ENCODE assay signal across 8 mouse cellular contexts in genomic region chr9:49055333-49056205, GRCm38 (mm10). TPM values are rescaled to one million over a fixed set of nuclear protein-coding genes. Genes with fewer than 3 reads are reported as not detected.
DNase-seq lines count a peak whose midpoint lies in the region; ATAC-seq and TF ChIP-seq lines count a peak whose summit lies in the region.

TSS of gene Zw10 (plus strand) at chr9:49055613.

- CTCF ChIA-PET in Patski (lab: Charles Lee): no interaction called here

- in situ Hi-C loops in Patski (cut with MboI; ENCODE audit: low pct_unique_long_range_greater_than_20kb): loop anchor here (25.0 kb wide), 1 partner anchor 1607 kb away; the partner anchor contains the start of gene Dlat

- peak; percentile 44 for DNase-seq in Patski (ENCODE audit: low read depth, low spot score)
- peak; percentile 95 to 96 for DNase-seq in cerebellum, postnatal 14 days
- DNase-seq in frontal cortex, postnatal 14 days (ENCODE audit: low spot score in 2 of 2): peak; percentile 87 to 91
- peak; percentile 86 to 87 for DNase-seq in layer of hippocampus, postnatal 25 days (ENCODE audit: extremely low spot score in 1 of 2, low spot score in 1 of 2)
- peak; percentile 96 for DNase-seq in lung, postnatal 25 days (ENCODE audit: low spot score)
- peak; percentile 99 for DNase-seq in retina, embryonic 14.5 days (ENCODE audit: low spot score)
- DNase-seq in thymus, postnatal 4 days: peak; percentile 93

- WGBS in hindbrain, embryonic 13.5 days: under 1% methylated on average over 53 of the region's 53 CpGs

- peak within 1 kb of the TSS; percentile 84 for H3K4me3 ChIP-seq in hindbrain, embryonic 13.5 days

- no peaks in the 10 kb centered on the region for H3K9me3 ChIP-seq in hindbrain, embryonic 13.5 days

- peak; percentile 98 for ATAC-seq in Patski
- peak; percentile 99 for ATAC-seq in hindbrain, embryonic 13.5 days (ENCODE audit: low FRiP score)

- no peak for TF ChIP-seq CTCF in Patski (IDR thresholded peaks at IDR 0.05)

- H3K27me3 ChIP-seq in Patski: no peaks in the 10 kb centered on the region
- no peaks in the 10 kb centered on the region for H3K27me3 ChIP-seq in hindbrain, embryonic 13.5 days

- POLR2A ChIA-PET in Patski (lab: Charles Lee): interaction anchor here (0.6 kb wide), 1 partner anchor 1118 kb away, joined by 4 read pairs; no protein-coding TSS in a partner anchor

- peak within 1 kb of the TSS; percentile 91 for H3K9ac ChIP-seq in hindbrain, embryonic 13.5 days

- peaks cover 10% of the 10 kb centered on the region for H3K4me1 ChIP-seq in hindbrain, embryonic 13.5 days (replicated peaks)

- H3K27ac ChIP-seq in hindbrain, embryonic 13.5 days: peak within 1 kb of the TSS; percentile 75; the same call in 1 of the 2 replicates

- peaks cover 14% of the 10 kb centered on the region for H3K36me3 ChIP-seq in hindbrain, embryonic 13.5 days

- H3K4me2 ChIP-seq in hindbrain, embryonic 13.5 days: peak within 1 kb of the TSS; percentile 72

RNA-seq across cellular contexts. Expression of gene Zw10, which starts in this region (rescaled TPM):
- 29.1 TPM for polyA plus RNA-seq in Patski (2021)
- polyA plus RNA-seq in hindbrain, embryonic 13.5 days (2015; fragmentation: Nextera tagmentation; extraction: Ambion mirVana): 24.6 and 25.3 TPM in 2 replicates
- 10 to 100 TPM; 13.7 to 16.4 TPM for total RNA-seq in layer of hippocampus, postnatal 25 days (2021)

Comparison
In these comparisons a context has a peak if more than half of its experiments do, and no peak if none do; other contexts are left out.
1. Peak in every context shown above with its lines: DNase-seq, ATAC-seq, H3K4me3 ChIP-seq and H3K27ac ChIP-seq.
2. DNase-seq: peak in every context shown above with its lines; median percentile 99 in retina, embryonic 14.5 days; 96 in lung, postnatal 25 days; 96 in cerebellum, postnatal 14 days; 93 in thymus, postnatal 4 days; 89 in frontal cortex, postnatal 14 days; 86 in layer of hippocampus, postnatal 25 days; 44 in Patski.